Mouse (Mus musculus): ENCODE results near the gene Zfp106. TPM values are rescaled to one million over a fixed set of nuclear protein-coding genes. Genes with fewer than 3 reads are reported as not detected.
"Not testable (repeated sequence)": the region's sequence is repeated elsewhere in the genome, so short reads cannot be mapped to it uniquely, and the experiment has no call there.

The Zfp106 gene
- total RNA-seq (2021): 100 to 1,000 TPM; 287 to 310 TPM
- long read RNA-seq, experiment 1, full-length matches to known transcripts: 9 of 114 reads
- long read RNA-seq, experiment 1, partial matches to known transcripts: 46 of 114 reads
- long read RNA-seq, experiment 1, other reads (novel, unspliced or antisense): 59 of 114 reads
- long read RNA-seq, experiment 2, full-length matches to known transcripts: 18 of 142 reads
- long read RNA-seq, experiment 2, partial matches to known transcripts: 106 of 142 reads
- long read RNA-seq, experiment 2, other reads (novel, unspliced or antisense): 18 of 142 reads

DNA sequence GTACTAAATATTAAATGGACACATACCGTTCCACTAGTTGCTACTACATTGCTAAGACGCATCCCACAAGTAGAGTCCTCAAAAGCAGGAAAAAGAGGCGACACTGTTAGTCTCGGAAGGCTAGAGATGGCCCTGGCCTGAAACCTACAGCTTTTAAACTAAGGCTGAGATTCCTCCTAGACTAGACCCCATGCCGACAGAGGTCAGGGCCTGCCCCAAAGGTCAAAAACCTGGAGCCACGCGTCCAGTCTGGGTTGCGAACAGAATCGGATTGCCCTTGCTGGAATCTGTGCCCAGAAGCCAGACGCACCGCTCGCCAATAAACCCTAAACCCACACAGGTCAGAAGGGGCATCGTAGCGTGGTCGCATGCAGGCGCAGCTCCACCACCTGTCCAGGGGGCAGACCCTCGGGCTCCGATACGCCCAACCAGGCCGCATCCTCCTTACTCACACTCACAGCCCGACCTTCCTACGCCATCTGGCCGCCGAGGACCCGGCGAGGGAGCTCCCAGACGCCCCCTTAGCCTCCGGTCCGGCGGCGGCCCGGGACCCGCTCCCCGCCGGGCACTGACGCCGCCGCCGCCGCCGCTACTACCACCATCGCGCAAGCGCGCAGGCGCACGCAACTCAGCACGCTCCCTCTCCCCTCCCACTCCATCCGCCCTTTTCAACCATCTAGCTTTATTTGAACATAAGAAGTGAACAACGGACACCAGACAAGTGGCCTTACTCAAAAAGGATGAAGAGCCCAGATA is at the start of gene Zfp106:
Zfp106 (minus strand) TSS at position 609 of the 756 bp plus-strand sequence.
- intact Hi-C loops (cut with DNase I; ENCODE audit: low total_unique reads): no loop called here

DNA sequence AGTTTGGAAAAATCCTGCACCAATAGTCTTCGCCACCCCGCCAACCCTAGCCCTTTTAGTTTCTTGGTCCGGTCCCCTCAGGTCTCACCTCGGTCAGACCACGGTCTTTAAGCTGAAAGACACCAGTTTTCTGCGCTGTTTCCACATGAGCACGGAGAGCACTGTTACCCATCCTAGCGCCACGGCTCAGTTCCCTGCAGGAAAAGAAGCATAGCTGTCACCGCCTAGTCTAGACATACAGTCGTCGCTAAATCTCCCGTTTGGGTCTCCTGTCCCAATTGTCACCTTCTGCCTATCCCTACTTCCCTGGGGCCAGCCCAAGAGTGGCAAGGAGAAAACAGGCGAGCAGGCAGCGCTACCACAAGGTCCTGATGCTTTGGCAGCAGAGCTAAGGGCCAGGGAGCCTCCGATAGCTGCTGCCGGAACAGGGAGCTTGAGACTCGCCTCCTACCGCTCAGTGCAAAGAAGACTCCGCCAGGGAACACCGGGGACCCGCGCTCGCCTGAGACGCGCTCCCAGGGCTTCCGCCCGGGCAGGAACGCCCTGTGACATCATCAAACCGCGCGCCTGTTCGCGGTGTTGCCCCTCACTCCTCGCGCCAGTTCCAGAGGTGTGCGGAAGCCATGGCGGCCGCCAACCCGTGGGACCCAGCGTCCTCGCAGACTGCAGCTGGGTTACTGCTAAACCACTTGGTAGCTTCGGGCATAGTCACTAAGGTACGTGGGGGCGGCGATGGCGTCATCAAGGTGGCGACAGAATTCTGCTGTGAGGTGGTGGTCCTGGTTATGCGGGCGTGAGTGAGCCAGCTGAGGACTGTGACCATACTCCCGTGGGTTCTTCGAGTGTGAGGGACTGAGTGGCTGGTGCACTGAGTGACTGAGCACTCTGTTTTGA is 45.4 kb upstream of the Zfp106 start, which contains the start of the genes Haus2 and Lrrc57:
Haus2 (plus strand) TSS at position 554 of the 894 bp plus-strand sequence.
Lrrc57 (minus strand) TSS at position 691 of the 894 bp plus-strand sequence.
- peak; percentile 91 for DNase-seq
- intact Hi-C loops (cut with DNase I; ENCODE audit: low total_unique reads): loop anchor here (5.0 kb wide), 1 partner anchor 82 kb away; no protein-coding TSS in a partner anchor

More for the DNA sequence above, at the start of gene Zfp106:
- DNase-seq: peak; percentile 87

DNA sequence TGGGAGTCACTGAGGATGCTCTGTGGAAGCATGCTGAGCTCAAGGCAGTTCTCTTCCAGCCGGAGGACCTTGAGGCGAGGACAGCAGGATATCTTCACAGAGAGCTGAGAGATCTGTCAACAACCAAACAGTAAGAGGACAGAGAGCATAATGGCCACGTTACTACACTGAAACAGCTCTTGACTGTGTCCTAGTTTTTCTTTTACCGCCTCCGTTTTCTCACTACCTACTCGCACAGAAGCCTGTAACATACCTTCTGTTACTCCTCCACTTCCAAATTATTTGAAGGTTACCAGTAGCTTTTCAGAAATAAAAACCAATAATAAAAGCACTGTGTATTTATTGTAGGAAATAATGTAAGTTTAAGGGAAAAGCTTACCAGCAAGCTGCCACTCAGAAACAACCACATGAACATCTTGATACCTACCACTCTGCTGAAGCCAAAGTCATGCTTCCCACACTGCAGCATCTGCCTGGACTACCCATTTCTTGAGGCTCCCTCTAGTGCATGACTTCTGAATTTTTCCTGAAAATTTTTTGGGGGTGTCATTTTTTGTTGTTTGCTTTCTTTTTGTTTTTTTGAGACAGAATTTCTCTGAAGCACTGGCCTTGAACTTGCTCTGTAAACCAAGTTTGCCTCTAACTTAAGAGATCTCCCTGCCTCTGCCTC is 42.5 kb upstream of the Zfp106 start:
- no peak for DNase-seq
- intact Hi-C loops (cut with DNase I; ENCODE audit: low total_unique reads): loop anchor here (5.0 kb wide), 1 partner anchor 79 kb away; no protein-coding TSS in a partner anchor

DNA sequence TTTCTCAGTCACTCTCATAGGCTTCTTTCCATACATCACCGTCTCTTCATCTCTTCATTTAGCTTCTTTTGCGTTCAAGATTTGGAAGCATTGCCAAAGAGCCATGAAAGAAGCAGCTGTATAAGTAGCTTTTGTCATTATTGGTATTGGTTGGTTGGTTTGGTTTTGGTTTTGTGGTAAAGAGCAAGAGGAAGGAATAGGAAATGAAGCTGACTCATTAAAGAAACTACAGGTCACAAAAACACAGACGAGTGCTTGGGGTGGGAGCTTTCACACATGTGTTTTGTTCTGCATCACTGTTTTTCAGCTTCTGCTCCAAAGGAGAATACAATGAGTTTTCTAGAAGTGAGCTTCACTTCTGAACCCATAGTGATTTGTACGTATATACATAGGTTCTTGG is 35.9 kb upstream of the Zfp106 start:
- DNase-seq: no peak
- intact Hi-C loops (cut with DNase I; ENCODE audit: low total_unique reads): no loop called here

DNA sequence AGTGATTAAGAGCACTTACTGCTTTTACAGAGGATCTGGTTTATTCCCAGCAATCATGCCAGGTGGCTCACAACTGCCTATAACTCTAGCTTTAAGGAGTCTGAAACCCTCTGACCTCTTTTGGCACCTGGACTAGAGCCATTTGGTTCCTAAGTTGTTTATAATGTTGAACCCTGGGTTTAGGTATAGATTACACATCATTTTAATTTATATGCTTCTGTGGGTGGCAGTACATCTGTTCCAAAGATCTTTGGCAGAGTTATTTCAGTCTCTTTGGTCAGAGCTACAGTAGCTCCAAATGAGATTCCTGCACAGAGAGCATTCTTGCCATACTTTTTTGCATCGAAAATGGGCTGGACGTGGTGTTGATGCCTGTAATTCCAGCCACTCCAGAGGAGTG is 34.1 kb upstream of the Zfp106 start:
- intact Hi-C loops (cut with DNase I; ENCODE audit: low total_unique reads): no loop called here

DNA sequence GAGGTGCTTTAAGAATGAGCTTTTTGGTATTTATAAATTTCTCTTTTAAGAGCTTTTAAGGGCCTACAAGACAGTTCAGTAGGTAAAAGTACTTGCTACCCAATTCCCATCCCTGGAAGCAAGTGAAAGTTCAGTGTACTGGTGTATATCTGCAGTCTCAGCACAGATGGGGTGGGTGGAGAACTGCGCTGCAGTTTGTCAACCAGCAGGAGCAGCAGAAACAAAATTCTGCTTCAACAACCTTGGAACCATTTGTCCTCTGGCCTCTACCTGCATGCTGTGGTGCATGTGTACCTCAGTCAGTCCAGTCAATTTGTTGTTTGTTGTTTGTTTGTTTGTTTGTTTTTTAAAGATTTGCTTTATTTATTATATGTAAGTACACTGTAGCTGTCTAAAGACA is 28.6 kb upstream of the Zfp106 start:
- intact Hi-C loops (cut with DNase I; ENCODE audit: low total_unique reads): no loop called here
- no peak for DNase-seq

More for the DNA sequence above, 34.1 kb upstream of the Zfp106 start:
- no peak for DNase-seq

DNA sequence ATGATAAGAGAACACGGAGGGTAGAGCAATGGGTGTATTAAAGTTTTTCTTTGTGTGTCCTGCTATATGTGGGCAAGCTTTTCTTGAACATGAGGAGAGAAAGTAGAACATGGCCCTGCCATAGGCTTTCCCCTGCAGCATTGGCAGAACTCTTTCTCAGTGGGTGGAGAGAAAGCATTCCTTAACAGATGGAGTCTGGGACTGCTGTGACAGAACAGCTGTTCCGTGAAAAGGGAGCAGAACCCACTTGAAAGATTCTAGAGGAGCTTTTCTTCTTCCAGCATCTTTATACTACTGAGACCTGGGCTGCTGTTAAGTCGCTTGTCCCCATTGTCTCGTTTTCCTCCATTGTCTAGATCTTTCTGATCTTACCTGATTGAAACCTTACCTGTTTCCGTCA is 26.1 kb upstream of the Zfp106 start:
- intact Hi-C loops (cut with DNase I; ENCODE audit: low total_unique reads): no loop called here
- DNase-seq: no peak

DNA sequence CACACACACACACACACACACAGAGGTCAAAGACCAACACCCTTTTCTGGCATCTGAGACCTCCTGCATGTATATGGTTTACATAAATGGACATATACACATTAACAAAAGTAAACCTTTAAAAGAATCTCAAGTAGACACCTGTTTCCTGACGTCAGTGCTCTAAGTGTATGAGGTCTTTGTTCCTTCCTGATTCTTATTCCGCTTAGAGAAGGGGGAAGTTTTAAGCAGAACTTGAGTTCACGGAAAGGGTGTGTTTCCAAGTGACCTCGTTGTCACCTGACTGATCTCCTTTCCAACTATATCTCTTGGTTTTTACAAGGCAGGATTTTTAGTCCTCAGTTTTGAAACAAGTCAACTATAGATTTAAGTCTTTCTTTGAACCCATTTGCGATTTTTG is 14.6 kb upstream of the Zfp106 start:
- intact Hi-C loops (cut with DNase I; ENCODE audit: low total_unique reads): no loop called here
- DNase-seq: no peak

DNA sequence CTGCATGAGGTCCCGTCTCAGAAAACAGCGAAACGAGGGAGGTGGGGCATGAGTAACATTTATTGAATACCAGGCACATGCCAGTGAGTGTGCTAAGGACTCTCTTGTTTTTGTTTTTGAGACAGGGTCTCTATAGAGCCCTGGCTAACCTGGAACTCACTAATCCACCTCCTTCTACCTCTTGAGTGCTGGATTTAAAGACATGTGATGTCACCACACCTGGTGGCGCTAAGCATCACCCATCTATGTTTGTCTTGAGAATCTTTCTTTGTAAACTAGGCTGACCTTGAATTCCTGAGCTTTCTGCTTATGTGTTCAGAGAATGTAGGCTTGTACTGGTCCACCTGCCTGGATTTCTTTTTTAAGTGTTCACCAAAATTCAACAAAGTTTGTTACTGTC is 14.2 kb upstream of the Zfp106 start:
- intact Hi-C loops (cut with DNase I; ENCODE audit: low total_unique reads): no loop called here
- DNase-seq: no peak

DNA sequence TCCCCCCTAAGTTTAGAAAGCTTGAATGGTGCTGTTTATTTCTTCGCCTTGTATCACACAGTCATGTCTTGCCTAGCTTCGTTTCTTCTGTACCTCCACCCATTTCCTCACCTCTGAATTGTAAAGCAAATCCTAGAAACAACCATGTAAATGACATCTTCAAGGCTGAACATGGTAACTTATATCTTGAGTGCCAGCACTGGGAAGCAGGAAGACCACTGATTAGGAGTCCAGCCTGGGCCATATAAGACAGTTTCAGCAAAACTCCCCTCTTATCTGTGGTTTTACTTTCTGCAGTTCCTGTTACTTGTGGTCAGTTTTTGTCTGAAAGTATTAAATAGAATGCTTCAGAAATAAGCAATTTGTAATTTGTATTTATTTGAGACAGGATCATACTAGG is 12.3 kb upstream of the Zfp106 start:
- intact Hi-C loops (cut with DNase I; ENCODE audit: low total_unique reads): no loop called here
- DNase-seq: no peak

DNA sequence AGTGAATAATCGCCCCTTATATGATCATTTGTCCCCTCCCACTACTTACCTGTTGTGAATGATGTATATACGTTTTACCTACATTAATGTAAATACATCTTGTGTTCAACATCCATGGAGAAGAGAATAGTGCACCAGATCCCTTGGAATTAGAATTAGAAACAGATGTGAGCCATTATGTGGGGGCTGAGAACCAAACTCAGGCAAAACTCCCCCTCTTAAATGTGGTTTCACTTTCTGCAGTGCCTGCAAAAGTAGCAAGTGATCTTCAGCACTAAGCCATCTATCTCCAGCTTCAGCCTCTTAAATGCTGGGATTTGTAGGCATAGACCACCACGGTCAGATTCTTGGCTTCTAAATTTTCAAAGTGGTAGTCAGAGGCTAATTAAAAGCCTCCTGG is 11.5 kb upstream of the Zfp106 start:
- DNase-seq: no peak
- intact Hi-C loops (cut with DNase I; ENCODE audit: low total_unique reads): no loop called here

DNA sequence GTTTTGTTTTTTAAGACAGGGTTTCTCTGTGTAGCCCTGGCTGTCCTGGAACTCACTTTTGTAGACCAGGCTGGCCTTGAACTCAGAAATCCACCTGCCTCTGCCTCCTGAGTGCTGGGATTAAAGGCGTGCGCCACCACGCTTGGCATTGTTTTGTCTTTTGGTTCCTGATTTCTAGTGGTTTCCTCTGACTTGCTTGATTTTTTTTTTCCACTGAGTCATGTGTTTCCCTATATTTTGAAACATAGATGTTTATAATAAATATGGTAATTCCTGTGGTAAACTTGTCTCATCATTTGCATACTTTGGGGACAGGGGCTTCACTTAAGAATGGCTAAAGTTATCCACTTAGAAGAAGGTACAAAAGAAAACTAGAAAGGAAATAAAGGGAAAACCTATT is 8.5 kb upstream of the Zfp106 start:
- DNase-seq; intact Hi-C loops (cut with DNase I; ENCODE audit: low total_unique reads): not testable (repeated sequence)

DNA sequence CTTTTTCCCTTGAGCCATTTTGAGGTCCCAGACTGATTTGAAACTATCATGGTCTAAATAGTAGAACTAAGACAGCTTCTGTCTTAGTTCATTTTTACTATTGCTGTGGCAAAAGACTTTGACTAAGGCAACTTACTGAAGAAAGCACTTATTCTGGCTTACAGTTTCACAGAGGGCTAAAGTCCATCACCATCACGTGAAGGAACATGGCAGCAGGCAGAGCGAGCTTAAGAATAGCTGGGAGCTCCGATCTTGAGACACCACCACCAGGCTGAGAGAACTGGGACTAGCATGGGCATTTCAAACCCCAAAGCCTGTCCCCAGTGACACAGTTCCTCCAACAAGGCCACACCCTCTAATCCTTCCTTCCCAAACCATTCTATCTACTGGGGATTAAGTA is 7.4 kb upstream of the Zfp106 start:
- DNase-seq: no peak
- intact Hi-C loops (cut with DNase I; ENCODE audit: low total_unique reads): no loop called here

DNA sequence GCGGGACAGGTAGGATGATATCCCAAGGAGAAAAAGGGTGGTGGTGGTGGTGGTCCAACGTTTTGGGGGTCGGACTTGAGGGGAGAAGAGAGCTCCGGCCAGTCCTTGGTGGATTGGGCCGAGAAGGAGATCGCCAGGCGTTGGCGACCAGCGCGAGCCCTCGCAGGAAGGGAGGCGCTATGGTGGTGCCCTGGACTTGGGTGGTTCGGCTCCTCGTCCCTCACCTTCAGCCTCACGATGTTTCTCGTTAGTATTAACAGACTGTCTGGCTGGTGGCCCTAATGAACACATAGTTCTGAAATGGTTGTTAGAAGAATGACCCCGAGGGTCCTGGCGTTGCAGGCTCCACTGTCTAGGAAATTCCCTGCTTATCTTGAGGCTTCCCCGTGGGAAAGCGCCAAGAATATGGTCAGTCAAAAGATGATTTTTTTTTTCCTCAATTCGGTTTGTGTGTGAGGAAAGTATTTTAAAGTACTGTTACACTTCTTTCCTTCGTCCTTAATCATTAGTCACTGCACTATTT is 4.2 kb upstream of the Zfp106 start:
- DNase-seq: no peak
- intact Hi-C loops (cut with DNase I; ENCODE audit: low total_unique reads): no loop called here

DNA sequence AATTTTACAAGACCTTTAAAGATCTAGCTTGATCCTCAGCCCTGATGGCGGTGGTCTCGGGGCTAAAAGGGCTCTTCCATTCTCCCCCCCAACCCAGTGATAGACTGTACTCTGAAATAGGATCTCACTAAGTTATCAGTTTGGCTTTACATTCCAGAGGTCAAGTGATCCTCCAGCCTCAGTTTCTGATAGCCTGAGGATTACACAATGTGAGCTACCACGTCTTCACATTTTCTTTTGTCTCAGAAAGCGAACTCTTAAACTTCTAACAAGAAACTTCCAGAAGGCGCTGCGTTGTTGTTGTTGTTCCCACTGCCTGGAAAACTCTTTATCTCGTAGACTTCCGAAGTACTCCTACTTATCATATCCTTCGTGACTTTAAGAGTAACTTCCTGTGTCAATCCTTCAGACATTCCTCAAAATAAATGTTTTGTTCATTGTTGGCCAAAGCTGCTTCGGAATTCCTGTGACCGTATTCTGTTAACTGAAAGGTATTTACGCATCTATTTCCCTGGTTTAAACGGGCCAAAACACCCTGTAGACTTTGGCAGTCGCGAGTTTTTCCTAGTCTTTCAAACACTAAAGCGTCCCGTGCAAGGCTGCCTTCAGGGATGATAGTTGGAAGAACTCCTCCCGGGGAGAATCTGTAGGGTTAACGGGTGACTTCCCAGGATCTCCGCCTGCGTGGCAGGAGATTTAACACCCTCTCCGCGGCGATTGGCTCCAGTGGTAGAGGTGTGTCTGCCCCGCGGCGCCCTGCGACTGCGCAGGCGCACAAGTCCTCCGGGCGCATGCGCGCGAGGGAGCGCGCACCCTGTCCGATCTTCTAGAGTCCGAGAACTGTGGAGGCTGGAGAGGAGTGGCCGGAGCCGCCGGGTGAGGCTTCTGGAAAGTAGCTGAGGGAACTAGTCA is 3.5 kb upstream of the Zfp106 start, which contains the start of gene Snap23:
Snap23 (plus strand) TSS at position 786 of the 912 bp plus-strand sequence.
- DNase-seq: peak; percentile 94
- intact Hi-C loops (cut with DNase I; ENCODE audit: low total_unique reads): no loop called here

DNA sequence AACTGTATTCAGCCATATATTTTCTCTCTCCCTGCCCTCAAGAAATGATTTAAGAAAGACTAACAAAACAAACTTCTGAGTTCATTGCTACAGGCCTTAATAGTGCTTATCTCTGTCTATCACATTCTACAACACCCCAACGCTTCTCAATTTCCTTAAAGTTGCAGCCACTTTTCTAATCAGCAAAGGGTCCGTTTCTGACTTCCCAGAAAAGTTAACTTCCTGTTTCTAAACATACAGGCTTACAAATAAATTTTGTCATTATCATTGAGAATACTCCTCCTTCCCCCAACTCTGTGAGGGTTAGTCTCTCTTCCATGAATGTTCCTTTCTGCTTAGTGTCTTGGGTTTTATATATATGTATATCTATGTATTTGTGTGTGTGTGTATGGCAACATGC is 1.7 kb upstream of the Zfp106 start:
- DNase-seq: no peak
- intact Hi-C loops (cut with DNase I; ENCODE audit: low total_unique reads): no loop called here

DNA sequence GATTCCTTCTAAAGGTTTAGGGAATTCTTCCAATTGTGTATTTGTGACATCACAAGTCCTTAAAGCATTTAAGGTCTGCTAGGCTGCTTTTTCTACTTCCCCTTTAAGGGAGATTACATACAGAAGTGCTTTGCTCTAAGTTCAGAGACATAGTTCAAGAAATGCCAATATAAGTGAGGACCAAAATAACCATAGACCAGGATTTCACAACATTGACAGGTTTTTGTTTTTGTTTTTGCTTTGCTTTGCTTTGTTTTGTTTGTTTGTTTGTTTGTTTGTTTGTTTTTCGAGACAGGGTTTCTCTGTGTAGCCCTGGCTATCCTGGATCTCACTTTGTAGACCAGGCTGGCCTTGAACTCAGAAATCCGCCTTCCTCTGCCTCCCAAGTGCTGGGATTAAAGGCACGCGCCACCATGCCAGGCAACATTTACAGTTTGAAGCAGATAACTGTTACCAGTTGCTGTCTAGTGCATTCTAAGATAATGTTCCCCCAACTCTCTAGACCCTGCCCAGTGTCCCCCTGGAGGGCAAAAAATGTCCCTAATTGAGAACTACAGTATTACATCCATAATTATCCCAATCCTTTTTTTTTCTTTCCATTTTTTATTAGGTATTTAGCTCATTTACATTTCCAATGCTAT is 1.0 kb upstream of the Zfp106 start:
- DNase-seq; intact Hi-C loops (cut with DNase I; ENCODE audit: low total_unique reads): not testable (repeated sequence)

DNA sequence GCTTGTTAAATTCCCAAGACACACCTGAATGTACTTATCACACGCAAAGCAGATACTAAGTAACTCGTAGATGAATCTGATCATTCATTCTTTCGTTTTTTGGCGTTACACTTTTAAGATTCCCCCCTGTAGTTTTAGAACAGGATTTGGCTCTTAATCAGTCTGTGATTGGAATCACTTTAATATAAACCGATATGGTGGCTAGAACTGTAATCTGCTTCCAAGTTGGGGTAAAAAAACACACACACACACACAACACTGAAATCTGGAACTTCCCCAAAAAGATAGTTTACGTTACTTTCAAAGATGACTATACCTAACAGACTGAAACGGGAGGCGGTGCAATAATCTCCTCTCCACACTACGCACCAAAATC is 796 bp downstream of the Zfp106 start:
- intact Hi-C loops (cut with DNase I; ENCODE audit: low total_unique reads): no loop called here
- DNase-seq: no peak

All from gastrocnemius, postnatal 14 days (tissue).